Mouse (Mus musculus) lung, postnatal 0 days (tissue): ENCODE results near the gene Arhgap19. TPM values are rescaled to one million over a fixed set of nuclear protein-coding genes. Genes with fewer than 3 reads are reported as not detected.

Source experiments
- ATAC-seq: fragments of 200-750 bp; cut with Nextera tagmentation; 2 replicates; pipeline ENCODE4 v1.8.0; 2017; ENCODE audit warnings: moderate library complexity
- DNase-seq: peaks from one replicate; pipeline ENCODE4 v3.0.0-alpha.2; 2016; ENCODE audit warnings: low spot score
- H3K27ac ChIP-seq: fragments of 300-500 bp; sonication (generic); 2 replicates; pipeline ENCODE4 v1.5.1; 2014; ENCODE audit warnings: antibody characterized with exemption, mild to moderate bottlenecking, low read length, mixed read lengths
- H3K27me3 ChIP-seq: fragments of 300-500 bp; sonication (generic); replicated peaks from 2 replicates; pipeline ENCODE4 v1.6.1; 2014; ENCODE audit warnings: low read length, mixed read lengths; ENCODE audit not compliant: insufficient read depth
- H3K36me3 ChIP-seq: fragments of 300-500 bp; sonication (generic); 2 replicates; pipeline ENCODE4 v1.6.1; 2014; ENCODE audit warnings: low read length, mixed read lengths; ENCODE audit not compliant: insufficient read depth
- H3K4me1 ChIP-seq: fragments of 300-500 bp; sonication (generic); 2 replicates; pipeline ENCODE4 v1.6.1; 2014; ENCODE audit warnings: antibody characterized with exemption, low read depth, low read length, mixed read lengths; ENCODE audit not compliant: insufficient read depth
- H3K4me2 ChIP-seq: fragments of 300-500 bp; sonication (generic); replicated peaks from 2 replicates; pipeline ENCODE4 v1.6.1; 2014; ENCODE audit warnings: low read depth, mild to moderate bottlenecking, low read length, moderate library complexity, mixed read lengths
- H3K4me3 ChIP-seq: fragments of 300-500 bp; sonication (generic); 2 replicates; pipeline ENCODE4 v1.5.1; 2014; ENCODE audit warnings: low read depth, low read length
- H3K9ac ChIP-seq: fragments of 300-500 bp; sonication (generic); replicated peaks from 2 replicates; pipeline ENCODE4 v1.6.1; 2014; ENCODE audit warnings: low read depth, mild to moderate bottlenecking
- H3K9me3 ChIP-seq: fragments of 300-500 bp; sonication (generic); 2 replicates; pipeline ENCODE4 v1.6.1; 2016; ENCODE audit warnings: low read length, mixed read lengths
- CTCF ChIP-seq: IDR thresholded peaks from 2 replicates; pipeline ENCODE4 v1.5.1; 2016; ENCODE audit warnings: antibody characterized with exemption, mild to moderate bottlenecking
- EP300 ChIP-seq: IDR thresholded peaks from 2 replicates; pipeline ENCODE4 v1.6.1; 2016; ENCODE audit warnings: antibody characterized with exemption, mild to moderate bottlenecking, control low read depth
- WGBS: fragments of 180-500 bp; shearing (Covaris S2); extraction: QIAGEN DNeasy Blood & Tissue Kit; methylation state at CpG from one replicate; pipeline ENCODE4 v1.1.7; 2014; 5-methylcytosine and 5-hydroxymethylcytosine counted together
- polyA plus RNA-seq: library from polyadenylated mRNA; unstranded; fragments of >200 nt; fragmentation: Nextera tagmentation; extraction: Ambion mirVana; gene quantifications from 2 replicates; pipeline ENCODE4 v1.2.1, GENCODE M21; 2015

Arhgap19 gene
- polyA plus RNA-seq, 1 experiment from 2014 or later = 2.1 TPM

DNA sequence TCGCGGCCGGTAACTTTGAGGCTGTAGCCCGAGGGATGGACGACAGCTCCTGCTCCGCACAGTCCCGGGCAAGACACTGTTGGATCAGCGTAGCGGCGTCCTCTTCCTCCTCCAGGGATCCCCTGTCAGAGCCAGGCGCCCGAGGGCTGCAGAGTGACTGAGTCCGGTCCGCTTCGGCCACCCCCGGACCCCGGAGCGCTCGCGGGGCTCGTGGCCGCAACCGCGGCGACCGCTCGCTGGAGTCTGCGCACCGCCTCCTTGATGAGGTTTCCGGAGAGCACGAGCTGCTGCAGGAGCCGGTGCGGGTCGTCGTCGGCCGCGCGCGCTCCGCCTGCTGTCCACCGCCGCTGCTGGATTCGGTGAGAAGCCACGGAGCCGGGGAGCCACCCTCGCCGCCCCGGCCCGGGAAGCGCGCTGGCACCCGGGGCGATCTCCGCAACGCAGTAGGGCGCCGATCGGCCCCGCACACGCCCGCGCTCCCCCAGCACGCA is 45.3 kb upstream of the Arhgap19 start:
- peak overlapping the region; percentile 79 for H3K4me3 ChIP-seq
- H3K36me3 ChIP-seq = no peaks in the 10 kb centered on the region
- H3K9ac ChIP-seq = peak overlapping the region; percentile 78
- H3K4me1 ChIP-seq = peaks cover 4% of the 10 kb centered on the region; the same call in 1 of the 2 replicates
- peak overlapping the region; percentile 94 for H3K27ac ChIP-seq
- peak; percentile 32 for DNase-seq
- TF ChIP-seq EP300 (no peak), CTCF (peak; percentile 2; the same call in 1 of the 2 replicates)
- H3K9me3 ChIP-seq = no peaks in the 10 kb centered on the region
- H3K4me2 ChIP-seq = peak overlapping the region; percentile 97
- under 1% methylated on average over 50 of the region's 64 CpGs for WGBS
- H3K27me3 ChIP-seq = no peaks in the 10 kb centered on the region
- ATAC-seq = peak; percentile 8

DNA sequence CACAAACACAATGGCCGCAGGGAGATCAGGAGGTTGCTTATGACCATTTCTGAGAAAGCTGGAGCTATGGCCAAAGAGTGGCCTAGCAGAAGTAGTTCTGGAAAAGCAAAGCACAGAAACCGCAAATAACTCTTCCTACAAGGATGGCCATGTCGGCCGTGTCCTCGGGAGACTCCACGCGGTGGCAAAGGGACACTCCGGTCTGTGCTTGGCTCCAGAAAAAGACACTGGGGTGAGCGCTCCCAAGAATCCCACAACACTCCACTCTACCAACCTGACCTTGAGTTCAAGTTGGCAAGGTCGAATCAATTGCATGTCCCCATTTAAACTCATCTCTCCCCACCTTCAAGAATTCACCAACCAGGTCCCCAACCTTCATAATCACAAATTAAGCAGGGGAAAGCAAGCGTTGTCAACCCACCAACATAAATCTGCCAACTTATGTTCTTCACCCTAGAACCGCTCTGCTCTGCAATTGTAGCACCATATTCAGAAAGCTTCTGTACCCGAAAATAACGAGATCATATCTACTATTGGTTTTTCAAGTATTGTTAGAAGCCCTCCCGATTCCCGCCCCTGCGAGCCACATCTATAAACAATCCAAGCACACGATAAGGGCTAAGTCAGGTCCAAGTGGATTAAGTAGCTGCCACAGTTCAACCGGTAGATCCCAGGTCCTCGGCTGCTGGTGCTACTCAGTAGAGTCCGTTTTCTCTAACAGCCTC is 44.7 kb upstream of the Arhgap19 start:
- Histone ChIP-seq H3K27ac (peak overlapping the region; percentile 94), H3K27me3 (no peaks in the 10 kb centered on the region), H3K4me3 (peak overlapping the region; percentile 79), H3K9me3 (no peaks in the 10 kb centered on the region), H3K36me3 (no peaks in the 10 kb centered on the region), H3K4me2 (peak overlapping the region; percentile 97), H3K9ac (peak overlapping the region; percentile 78; the same call in 1 of the 2 replicates), H3K4me1 (peaks cover 4% of the 10 kb centered on the region; the same call in 1 of the 2 replicates)
- TF ChIP-seq CTCF (peak; percentile 38), EP300 (no peak)
- ATAC-seq (no peak), DNase-seq (peak; percentile 16)
- WGBS = 9% methylated on average over 21 of the region's 21 CpGs

DNA sequence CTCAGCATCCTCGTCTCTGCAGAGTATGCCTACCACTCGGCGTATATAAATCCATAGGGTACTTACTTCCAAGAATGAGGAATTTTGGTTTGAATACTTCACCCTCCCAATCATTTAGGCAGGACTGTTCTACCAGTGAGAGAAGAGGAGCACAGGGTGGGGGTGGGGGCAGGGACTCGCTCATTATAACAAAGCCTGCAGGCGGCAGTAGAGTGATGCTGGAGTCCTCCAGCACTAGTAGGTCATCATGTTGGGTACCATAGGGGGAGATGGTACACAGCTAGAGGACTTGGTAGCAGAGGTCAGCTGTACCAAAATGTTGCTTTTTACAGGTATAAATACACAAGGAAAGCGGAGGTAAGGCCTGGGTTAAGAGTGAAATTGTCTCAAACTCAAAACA is 42.5 kb upstream of the Arhgap19 start:
- no peak overlapping the region for H3K4me3 ChIP-seq
- H3K9me3 ChIP-seq = no peaks in the 10 kb centered on the region
- H3K4me1 ChIP-seq = peaks cover 4% of the 10 kb centered on the region; the same call in 1 of the 2 replicates
- H3K9ac ChIP-seq = no peak overlapping the region
- ATAC-seq = no peak
- peak; percentile 45 for TF ChIP-seq CTCF
- no peak for TF ChIP-seq EP300
- DNase-seq = no peak
- 83% methylated on average over 6 of the region's 6 CpGs for WGBS
- H3K27me3 ChIP-seq = no peaks in the 10 kb centered on the region
- H3K36me3 ChIP-seq = no peaks in the 10 kb centered on the region
- H3K4me2 ChIP-seq = no peak overlapping the region
- H3K27ac ChIP-seq = no peak overlapping the region

DNA sequence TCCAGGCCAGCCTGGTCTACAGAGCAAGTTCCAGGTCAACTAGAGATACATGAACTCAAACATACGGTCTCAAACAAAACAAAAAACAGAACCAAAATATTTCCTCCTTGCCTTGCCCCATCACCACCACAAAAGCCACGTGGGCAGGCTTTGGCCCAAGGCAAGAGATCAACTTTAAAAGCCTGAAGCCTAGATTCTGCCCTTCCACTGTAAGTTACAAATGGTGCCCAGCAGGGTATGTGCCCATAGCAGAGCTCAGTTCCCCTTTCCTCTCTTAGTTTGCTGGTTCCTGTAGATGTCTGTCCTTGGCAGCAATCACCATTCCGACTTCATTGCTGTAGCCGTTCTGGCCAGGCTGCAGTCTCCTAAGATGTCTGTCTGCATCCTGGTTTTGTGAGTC is 40.9 kb upstream of the Arhgap19 start:
- 85% methylated on average over 4 of the region's 4 CpGs for WGBS
- DNase-seq (no peak), ATAC-seq (no peak)
- no peak overlapping the region for H3K9ac ChIP-seq
- no peaks in the 10 kb centered on the region for H3K9me3 ChIP-seq
- H3K27me3 ChIP-seq = no peaks in the 10 kb centered on the region
- no peak overlapping the region for H3K4me2 ChIP-seq
- peaks cover 4% of the 10 kb centered on the region; the same call in 1 of the 2 replicates for H3K4me1 ChIP-seq
- no peak overlapping the region for H3K27ac ChIP-seq
- TF ChIP-seq EP300 (no peak), CTCF (no peak)
- no peaks in the 10 kb centered on the region for H3K36me3 ChIP-seq
- H3K4me3 ChIP-seq = no peak overlapping the region

DNA sequence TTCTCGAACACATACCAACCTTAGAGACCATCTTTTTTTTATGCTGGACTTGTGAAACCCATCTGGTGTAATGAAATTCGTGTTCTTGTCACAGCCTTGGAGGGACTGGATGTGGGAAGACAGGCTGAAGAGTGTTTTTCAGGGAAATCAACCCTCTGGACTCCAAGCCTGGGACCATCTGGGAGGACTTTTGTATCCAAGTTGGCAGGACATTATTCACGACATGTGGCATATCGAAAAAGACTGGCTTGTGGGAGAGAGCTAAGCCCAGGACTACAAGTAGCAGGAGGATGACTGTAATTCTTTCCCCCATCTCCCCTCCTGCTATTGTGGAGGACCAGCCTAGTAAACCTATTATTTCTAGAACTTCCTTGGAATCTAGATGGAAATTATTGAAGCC is 40.3 kb upstream of the Arhgap19 start:
- ATAC-seq = no peak
- H3K4me2 ChIP-seq = no peak overlapping the region
- no peaks in the 10 kb centered on the region for H3K27me3 ChIP-seq
- no peak for TF ChIP-seq EP300
- TF ChIP-seq CTCF = no peak
- H3K4me3 ChIP-seq = no peak overlapping the region
- WGBS = 77% methylated on average over 4 of the region's 4 CpGs
- peaks cover 4% of the 10 kb centered on the region; the same call in 1 of the 2 replicates for H3K4me1 ChIP-seq
- no peaks in the 10 kb centered on the region for H3K9me3 ChIP-seq
- H3K9ac ChIP-seq = no peak overlapping the region
- no peak overlapping the region for H3K27ac ChIP-seq
- DNase-seq = no peak
- H3K36me3 ChIP-seq = no peaks in the 10 kb centered on the region

DNA sequence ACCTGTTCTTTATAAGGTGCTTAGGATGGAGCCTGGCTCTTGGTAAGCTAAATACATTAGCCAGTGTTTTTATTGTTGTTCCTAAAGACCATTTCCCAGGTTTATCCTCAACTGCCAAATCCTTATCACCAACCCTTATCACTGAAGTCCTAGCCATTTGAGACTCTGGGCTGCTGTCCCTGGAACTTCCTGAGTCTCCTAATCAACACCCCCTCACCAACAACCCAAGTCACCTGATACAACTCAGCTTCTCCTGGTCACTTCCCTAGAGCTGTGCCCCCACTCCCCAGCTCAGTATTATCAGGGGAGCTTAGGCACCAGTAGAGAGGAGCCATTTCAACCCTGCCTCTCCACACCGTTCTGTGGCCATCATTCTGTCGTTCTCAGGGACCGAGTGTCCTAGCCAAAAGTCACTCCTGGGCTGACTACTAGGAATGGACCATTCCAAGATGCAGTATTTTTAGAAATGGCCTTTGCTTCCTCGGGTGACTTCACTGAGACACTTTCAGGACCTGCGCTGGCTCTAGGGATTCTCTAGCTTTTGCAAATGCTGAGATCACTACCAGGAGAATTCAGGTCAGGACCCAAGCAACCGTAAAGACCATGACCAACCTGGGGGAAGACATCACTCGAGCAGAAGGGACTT is 39.4 kb upstream of the Arhgap19 start:
- Histone ChIP-seq H3K36me3 (no peaks in the 10 kb centered on the region), H3K9ac (no peak overlapping the region), H3K4me3 (no peak overlapping the region), H3K27me3 (no peaks in the 10 kb centered on the region), H3K27ac (no peak overlapping the region), H3K4me2 (no peak overlapping the region), H3K4me1 (no peaks in the 10 kb centered on the region), H3K9me3 (no peaks in the 10 kb centered on the region)
- ATAC-seq (no peak), DNase-seq (no peak)
- 64% methylated on average over 7 of the region's 7 CpGs for WGBS
- TF ChIP-seq EP300 (no peak), CTCF (no peak)
